Mouse (Mus musculus) telencephalon, adult 2 months (tissue): ENCODE data around the gene Phf12.

ENCODE experiments used
- DNase-seq: peaks from one replicate; pipeline ENCODE4 v3.0.0-alpha.2; 2011; ENCODE audit warnings: low read depth, low spot score

Phf12 gene

GRCm38 (mm10) chr11:77982441-77982905, at the start of gene Phf12:
TSS of gene Phf12 (plus strand) at chr11:77982754.
- peak; percentile 99 for DNase-seq

GRCm38 (mm10) chr11:77934111-77934521, 48.4 kb upstream of the Phf12 start:
- no peak for DNase-seq

DNA sequence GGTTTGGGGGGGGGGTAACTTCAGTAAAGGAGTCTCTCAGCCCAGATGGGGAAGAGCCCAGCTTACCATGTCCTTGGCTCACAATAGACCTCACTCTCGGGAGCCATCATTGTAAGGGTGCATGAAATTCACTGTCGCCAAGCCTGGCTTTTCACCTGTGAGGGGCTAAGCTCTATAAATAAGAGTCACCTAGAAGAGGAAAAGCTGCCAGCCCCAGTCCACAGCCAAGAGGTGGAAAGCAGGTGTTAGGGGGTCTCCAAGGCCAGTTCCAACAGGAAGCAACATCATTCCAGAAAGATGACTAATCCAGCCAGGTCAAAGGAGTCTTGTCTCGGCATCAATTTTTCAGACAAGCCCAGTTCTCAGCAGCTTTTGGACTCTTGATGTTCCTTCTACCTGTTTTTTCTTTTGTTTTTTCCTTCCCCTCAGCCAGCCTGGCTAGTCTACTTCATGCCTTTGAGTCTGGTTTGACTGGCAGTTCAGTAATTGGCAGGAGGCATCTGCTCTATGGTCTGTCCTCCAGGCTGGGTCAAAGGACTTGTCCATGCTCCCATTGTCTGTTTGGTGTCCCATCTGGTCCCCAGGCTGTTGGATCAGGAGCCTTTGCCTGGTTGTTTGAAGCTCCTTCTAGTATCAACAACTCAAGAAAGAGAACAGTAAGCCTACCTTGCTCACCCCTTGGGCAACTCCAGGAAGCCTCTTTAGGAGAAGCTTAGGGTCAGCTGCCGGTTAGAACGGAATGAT, 47.8 kb upstream of the Phf12 start:
- no peak for DNase-seq

- DNase-seq = no peak
Measured at GRCm38 (mm10) chr11:77936846-77937245, 45.7 kb upstream of the Phf12 start.

GRCm38 (mm10) chr11:77937649-77938410, 44.7 kb upstream of the Phf12 start:
- DNase-seq = no peak

DNA sequence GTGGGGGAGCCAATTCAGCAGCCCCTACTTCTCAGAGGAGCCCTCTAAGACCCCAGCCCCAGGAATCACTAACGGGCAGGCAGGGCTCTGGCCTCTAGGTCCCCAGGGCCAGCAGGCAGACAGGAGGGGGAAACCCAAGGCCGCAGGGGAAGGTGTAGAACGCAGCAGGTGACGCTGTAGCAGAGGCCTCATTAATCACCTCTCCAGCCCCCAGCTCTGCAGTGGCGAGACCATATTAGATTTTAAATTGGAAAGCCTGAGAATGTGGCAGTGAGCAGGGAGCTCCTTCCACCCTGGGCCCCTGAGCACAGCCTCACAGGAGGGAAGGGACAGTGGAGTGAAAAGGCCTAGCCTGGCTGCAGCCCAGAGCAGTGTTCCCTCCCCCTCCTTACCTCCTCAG, 40.3 kb upstream of the Phf12 start:
- DNase-seq = no peak

DNA sequence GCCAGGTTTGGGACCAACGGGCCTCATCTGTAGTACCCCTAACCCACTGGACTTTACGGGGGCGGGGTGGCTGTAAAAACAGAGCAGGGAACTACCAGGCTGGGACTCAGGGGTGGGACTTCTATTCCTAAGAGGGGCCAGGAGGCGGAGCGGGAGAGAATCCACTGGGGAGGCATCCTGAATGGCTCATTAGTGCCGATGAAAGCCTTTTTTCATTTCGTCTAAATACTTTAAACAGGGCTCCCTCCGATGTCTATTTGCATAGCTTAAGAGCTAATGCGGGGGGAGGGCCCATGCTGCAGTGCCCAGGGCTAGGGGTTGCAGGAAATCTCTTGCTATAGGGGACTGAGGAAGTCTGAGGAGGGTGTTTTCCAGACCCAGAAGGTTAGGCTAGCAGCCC, 34.7 kb upstream of the Phf12 start:
- no peak for DNase-seq

- DNase-seq = no peak
Measured at GRCm38 (mm10) chr11:77950125-77950685, 32.3 kb upstream of the Phf12 start.

DNA sequence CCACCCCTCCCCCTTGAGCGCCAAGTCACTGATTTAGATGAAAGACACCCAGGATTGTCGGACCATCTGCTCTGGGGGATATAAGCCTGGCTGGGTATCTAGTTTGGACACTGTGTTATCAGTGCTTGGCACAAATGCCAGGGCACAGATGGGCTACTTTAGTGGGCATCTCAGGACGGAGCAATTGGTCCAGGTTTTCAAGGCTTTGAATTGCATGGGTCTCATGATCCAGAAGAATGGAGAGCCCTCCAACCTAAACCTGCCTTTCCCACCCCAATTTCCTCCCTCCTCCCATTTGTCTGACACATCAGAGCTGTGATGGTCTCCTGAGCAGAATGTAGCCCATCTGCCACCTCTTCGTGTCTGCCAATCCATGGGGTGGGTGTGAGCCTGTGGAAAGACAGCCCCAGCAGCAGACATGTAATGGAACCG, 31.7 kb upstream of the Phf12 start:
- peak; percentile 72 for DNase-seq

GRCm38 (mm10) chr11:77953671-77954070, 28.9 kb upstream of the Phf12 start:
- DNase-seq = no peak

DNA sequence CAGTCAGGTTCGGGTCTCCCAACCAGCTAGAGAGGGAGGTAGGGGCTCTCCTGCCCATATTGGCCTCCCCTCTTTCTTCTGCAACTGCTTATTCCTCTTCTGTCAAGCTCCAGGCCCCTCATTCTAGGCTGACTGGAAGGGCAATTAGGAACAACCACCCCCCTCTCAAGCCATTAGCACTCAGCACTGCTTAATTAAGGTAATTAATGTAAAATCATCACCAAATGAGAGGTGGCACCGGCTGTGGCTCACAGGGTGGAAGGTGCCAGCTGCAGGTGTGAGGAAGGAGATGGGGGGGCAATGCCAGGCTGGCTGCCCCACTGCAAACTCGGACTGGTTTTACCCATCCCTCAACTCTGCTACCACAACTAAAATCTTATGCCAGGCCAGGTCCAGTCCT, 26.1 kb upstream of the Phf12 start:
- DNase-seq = no peak

DNA sequence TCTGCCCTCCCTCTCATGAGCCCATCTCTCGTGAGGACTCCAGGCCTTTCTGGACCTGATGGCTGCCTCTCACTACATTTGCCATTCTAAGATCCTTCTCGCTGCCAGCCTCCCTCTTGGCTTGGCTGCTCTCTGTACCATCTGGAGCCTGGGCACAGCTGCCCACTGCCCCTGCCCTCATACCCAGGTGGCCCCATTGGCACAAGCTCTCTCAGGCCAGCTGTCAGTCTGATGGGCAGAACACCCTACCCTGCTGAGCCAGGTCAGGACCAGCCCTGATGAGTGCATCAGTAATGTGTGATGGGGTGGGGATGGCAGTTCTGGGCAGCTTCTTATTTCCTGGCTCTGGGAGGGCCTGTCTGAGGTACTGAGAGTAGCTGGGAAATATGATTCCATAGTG, 24.3 kb upstream of the Phf12 start:
- no peak for DNase-seq

DNA sequence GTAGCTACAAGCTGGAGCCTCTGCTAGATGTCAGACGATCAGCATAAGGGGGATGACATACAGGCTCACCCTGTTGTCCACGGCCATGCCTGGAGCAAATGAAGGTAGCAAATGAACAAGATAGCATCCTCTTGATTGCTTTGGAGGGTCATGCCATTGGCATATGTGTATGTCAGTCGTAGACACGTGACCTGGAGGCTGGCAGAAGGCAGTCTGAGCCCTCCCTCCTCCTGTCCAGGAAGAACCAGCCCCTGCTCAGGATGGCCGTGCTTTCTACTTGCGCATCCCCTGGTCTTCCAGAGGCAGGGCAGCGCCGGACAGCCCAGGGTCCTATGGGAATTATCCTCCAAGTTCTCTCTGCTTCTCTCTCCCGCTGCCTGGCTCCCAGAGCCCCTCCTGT, 23.6 kb upstream of the Phf12 start:
- DNase-seq = no peak

DNA sequence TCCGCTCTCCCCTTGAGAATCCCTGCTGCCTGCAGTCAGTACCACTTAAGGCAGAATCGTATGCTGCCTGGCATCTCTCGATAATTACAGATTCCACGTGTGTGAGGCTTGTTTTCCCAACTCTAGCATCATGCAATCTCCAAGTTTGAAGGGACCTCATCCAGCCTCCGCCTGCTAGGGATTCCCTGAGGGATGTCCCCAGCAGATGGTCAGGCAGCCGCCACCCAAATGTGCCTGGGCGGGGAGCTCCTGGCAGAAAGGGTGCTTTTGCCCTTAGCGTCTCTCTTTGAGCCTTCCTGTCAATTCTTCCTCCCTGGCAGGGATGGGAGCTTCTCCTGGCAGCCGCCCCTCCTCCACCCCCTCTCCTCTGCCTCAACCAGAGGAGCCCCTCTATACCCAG, 22.4 kb upstream of the Phf12 start:
- peak; percentile 58 for DNase-seq

DNA sequence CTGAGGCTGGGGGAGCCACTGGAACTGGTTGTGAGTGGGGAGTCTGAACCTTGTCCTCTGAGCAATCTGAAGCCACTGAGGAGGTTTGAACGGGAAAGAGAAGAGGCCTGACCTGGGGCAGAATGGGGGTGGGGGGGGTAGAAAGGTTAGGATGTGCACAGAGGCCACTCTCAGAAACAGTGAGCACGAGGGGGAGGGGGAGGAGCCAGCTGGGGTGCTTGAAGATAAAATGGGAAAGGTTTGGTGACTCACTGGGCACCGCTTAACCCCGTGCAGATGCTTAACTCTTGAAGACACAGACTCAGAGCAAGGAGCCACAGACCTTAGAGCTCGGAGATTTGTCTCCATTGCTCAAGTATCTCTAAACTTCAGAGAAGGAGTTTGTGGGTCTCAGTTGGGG, 21.7 kb upstream of the Phf12 start:
- no peak for DNase-seq

- no peak for DNase-seq
Measured at GRCm38 (mm10) chr11:77962946-77963345, 19.6 kb upstream of the Phf12 start.

DNA sequence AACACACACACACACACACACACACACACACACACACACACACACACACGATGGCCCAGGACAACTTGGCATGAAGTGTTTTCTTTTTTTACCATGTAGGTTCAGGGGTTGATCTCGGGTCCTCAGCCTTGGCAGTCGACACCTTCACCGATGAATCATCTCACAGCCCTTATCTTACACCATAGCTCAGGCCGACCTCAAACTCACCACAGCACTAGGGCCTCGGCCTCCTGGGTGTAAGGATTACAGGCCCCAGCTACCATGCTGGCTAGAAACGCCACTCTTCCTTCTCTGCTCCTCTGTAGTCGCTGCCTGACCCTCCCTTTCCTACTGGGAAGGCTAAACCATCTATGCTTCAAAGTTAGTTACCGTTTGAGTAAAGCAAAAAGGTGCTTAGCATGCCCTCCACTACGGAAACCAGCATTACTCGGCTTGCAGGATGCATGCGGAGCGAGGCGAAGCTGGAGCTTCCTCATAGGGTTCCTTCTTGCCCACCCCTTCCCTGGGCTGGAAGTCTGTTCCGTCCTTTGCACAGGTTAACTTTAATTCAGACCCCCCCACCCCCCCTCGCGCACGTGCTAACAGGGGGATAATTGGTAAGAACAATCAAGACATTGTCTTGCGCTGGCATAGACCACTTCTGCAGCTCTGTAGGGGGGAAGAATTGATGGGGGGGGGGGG, 18.0 kb upstream of the Phf12 start:
- no peak for DNase-seq

DNA sequence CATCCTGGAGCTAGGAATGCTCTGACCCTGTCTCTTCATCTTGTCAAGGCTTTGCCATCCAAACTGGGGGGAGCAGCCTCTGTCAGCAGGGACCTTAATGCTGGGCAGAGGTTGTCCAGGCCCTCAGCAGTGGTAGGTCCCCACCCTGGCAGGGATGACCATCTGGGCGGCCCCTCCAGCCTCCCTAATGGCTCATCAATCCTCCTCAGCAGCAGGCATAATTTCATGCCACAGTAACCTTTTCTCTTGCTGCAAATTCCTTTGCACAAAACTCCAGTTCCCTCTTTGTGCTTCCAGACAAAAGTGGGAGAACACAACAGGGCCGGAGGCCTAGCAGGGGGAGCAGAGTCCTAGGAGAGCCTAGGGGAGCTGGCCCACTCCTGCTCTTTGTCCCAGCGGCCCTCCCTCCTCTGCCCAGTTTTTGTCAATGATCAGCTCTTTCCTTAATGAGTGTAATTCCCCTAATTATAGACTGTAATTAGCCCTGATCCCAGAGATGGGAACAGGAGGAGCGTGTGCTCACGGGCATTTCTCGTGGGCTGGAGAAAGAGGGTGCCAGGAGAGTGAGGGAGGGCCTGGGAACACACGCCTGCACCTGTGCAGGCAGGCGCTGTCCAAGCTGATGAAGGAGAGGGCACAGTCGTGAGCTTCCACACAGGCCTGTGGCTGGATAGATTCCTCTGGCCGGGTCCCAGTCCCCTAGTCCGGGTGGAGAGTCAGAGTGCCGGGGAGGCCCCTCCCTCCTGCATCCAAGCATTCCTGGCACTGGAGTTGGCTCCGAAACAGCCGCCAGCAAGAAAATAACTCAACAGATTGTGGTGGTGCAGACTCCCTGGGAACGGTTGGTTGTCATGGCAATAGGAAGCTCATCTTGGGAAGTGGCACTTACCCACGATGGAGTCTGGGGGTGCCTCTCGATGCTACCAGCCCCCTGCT, 17.2 kb upstream of the Phf12 start:
- DNase-seq = peak; percentile 91

DNA sequence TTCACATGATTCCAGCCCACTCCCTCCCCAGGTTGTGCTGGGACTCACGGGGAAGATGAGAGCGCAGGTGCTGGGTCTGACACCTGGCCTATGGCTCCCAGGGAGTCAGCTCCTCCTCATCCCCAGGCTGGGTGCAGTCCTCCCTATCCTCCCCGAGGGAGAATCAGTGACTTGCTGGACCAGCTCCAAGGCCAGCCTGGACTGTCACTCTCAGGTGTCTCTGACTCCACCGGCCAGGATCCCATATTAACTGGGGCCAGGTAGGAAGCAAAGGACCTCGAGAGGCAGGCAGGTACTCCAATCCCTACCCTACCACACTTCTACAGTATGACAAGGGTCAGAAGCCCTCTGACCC, 16.5 kb upstream of the Phf12 start:
- DNase-seq = no peak

GRCm38 (mm10) chr11:77967114-77967513, 15.4 kb upstream of the Phf12 start:
- DNase-seq = peak; percentile 55

- DNase-seq = no peak
Measured at GRCm38 (mm10) chr11:77968786-77969185, 13.8 kb upstream of the Phf12 start.
